Mouse (Mus musculus) testis, postnatal 10 days (tissue): ENCODE measurements around the gene Epha3.

Source experiments
- DNase-seq: peaks from one replicate; pipeline ENCODE4 v3.0.0; 2021; ENCODE audit warnings: low spot score

Gene Epha3

DNA sequence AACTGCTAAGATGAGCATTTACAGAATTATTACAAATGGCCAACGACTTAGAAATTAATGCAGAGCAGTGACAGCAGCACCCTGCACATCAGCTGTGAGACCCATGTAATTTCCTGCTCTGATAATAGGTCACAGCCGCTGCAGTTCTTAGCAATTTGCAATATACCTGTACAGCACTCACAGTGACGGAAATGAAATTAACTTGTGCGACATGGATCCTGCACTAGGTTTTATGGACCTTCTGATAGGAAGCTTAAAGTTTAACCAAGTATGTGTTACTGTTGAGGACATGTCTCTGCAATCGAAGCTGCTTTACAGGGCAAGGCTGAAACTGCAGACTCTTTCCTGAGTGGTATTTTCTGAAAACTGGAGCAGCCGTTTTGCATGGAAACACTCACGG lies 80.4 kb downstream of the Epha3 start:
- no peak for DNase-seq

DNA sequence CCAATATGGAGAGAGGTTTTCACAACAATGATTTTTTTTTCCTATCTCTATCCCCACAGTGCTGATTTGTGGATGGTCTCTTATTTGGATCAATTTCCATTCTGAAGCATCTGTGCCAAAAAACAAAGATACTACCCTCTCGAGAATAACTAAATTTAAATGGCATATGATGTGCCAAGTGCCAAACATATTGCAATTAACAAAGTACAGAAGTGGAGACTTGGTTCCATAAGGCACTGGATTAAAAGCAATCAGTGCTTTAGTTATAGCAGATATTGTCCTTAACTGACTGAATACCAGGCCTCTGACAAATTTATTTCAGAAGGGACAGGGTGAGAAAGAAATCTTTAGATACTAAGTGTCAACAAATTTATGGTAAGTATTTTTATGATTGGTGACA lies 81.9 kb downstream of the Epha3 start:
- DNase-seq: no peak

DNA sequence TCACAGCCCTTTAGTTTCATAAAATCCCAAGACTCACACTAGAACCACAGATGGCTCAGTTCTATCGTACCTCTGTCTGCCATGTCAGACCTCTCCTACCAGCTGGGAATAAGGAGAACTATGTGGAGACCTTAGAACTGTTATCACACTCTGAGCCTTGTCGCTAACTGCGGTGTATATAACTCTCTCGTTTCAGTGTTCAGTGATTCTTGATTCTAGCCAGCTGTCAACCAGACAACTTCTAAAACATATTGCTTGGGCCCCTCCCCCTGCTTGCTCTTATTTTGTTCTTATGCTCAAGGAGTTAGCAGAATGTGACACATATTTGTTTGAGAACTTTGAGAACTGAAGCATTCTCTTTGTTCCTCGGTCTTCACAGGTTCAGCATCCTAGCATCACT lies 83.8 kb downstream of the Epha3 start:
- DNase-seq: no peak

DNA sequence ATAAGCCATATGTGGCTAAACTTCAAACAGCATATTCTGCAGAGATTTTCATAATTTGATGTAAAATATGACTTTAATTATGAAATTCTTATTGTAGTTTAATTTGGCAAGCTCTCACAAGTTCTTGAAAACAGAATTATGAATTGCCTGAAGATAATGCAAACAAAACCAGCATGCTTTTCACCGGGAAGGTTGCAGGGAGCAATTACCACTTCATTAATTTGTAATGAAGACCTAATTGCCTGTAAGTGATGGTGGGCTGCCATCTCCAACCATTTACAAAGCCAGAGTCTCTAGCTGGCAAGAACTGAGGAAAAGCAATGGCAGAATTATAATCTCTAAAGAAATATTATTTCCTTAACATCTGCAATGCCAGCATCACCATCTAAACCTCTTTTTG lies 86.2 kb downstream of the Epha3 start:
- DNase-seq: no peak

DNA sequence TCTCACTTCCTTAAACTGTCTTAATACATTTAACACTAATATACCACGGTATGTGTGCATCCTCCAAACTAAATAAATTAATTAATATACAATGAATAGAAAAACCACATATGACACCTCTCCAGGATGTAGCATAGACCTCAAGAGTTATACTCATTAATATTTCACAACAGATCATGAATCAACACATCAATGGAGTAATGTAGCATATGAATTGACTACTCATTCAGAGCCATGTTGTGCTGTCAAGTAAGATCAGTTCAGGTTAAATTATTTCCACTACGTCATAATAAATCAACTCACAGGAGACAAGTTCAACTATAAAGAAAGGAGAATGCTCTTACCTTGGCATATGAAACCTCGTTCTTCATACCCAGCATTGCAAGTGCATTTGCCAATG lies 91.4 kb downstream of the Epha3 start:
- no peak for DNase-seq

DNA sequence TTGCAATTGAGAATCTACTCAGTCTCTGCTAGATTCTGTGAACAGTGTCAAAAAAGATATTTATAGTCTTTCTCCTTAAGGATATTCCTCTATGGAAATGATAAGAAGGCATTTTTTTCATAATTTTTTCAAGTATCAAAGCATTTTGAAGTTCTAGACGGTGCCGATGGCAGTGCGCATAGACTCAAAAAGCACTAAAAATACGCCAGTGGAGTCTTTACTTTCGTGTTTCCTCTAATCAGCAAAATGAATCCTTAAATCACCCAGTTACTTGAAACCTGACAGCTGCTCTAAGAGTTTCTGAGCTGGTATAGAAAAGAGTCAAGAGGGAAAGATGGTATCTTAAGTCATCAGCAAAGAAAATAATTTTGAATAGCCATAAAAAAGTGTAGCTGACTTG lies 96.4 kb downstream of the Epha3 start:
- no peak for DNase-seq

DNA sequence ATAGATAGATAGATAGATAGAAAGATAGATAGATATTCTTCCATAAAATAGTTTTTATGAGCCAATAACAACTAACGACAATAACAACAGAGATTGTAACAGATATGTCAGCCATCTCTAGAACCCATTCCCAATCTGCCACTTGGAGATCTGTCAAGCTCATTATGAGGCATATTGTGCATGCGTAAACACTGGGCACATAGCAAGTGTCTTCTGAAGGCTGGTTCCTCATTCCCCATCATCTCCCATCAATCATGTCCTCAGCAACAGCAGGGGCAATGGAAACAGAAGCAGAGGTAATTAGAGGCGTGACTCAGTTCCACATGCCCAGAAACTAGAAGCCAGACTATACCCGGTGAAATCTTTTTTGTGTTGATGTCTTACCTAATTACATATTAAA lies 102.8 kb downstream of the Epha3 start:
- DNase-seq: no peak

DNA sequence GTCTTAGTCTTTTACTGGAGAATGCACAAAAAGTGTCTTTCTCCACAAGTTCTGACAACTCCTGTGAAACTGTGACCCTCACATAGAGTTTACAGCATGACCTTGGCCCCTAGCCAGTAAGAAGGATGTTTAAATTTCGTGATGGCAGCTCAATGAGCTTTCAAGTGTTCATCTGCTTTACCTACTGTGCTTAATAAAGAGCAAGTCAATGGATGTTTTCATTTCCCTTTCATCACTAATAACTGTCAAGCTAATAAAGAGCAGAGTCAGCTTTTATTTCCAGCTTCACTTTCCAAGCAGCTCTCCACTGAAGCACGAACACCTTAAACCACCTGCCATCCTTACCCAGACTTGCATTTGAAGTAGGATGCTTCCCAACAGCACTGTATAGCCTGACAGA lies 103.9 kb downstream of the Epha3 start:
- DNase-seq: no peak

DNA sequence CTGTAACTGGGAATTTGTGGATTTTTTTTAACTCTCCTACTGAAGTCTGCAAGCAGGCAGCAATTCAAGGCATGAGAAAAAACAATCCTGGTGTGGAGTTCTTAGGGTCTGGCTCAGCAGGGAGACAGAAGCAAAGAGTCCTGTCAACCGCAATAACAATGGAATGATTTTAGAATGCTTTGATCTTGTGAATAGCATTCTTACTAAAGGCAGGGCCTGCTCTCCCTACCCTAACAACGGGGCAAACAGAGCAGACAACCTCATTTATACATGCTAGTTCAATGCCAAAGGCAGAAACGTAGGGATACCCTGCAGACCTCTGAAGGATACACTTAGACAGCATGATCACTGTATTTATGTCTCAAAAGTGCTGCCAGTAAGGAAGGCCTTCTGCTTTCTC lies 110.9 kb downstream of the Epha3 start:
- DNase-seq: no peak

DNA sequence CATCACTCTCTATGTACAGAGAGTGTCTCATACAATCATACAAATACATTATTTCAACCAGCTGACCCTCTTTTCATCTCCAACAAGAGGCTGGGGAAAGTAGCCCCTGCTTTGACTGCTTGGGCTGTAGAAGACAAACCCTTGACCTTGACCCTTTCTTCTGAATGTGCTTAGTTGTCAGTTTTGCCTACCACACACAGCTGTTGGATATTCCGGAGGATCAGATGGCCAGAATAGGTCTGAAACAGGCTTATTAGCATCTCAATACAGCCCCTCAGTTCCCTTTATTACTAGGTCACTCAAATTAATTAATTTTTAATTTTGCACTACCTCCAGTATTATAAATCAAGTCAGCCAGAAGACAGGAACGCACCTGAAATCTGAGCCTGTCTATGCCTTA lies 116.2 kb downstream of the Epha3 start:
- no peak for DNase-seq

DNA sequence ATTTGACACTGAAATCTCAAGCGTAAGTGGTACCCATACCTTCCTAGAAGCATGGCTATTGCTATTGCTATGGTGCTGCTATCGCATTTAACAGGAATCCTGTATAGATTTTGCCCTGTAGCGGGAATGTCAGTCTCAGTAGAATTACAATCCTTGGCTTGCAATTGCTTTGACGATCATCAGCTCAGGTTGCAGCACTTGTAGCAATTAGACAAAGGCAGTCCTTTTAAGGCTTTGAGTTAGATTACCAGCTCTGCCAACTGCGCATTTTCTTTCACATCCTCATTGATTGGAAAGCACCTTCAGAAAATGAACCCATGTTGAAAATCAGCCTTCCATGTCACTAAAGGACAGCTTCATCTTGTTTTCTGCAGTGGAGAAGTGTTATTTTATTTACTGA lies 118.5 kb downstream of the Epha3 start:
- no peak for DNase-seq

DNA sequence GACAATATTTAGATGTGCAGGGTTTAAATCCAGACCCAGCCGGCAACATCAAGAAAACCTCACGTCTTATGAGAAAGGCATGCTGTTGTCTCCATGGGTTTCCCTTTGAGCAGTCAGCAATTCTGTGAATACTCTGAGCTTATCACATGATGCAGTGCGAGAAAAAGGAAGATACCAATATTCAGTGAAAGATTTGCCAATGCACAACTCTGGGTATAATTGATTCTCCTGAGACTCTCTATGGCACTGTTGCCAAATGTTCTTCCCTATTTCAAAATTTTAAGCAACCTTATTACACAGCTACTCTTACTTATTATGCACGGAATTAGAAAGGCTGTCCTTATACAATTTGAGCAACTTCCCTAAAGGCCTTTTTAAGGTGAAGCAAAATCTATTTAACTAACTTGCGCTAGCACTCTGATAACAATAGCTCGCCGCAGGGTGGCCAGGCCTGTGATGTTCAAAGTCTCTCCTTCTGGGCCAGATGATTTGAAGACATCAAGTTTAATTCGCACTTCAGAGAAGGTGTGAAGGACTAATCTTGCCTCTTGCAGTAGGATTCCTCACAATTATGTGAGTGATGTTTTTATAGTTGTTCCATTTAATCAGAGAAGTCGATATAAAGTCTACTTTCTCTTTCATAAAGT lies 120.6 kb downstream of the Epha3 start:
- DNase-seq: no peak

DNA sequence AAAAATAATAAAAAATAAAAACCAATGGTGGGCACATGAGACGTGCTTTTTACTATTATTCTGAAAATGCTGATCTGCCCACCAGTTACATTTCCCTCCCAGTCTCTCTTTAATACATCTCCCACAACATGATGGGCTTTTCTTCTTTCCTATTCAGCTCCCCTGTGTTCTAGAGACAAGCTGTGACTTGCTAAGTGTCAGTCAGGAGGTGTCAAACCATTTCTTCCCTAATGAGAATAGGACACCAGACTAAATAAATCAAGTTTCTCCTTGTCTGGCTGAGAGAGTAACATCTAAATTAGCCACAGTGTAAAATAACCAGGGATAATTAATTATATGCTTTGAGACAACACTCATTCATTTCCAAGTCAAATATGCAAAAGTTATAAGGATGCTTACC lies 144.7 kb downstream of the Epha3 start:
- no peak for DNase-seq

DNA sequence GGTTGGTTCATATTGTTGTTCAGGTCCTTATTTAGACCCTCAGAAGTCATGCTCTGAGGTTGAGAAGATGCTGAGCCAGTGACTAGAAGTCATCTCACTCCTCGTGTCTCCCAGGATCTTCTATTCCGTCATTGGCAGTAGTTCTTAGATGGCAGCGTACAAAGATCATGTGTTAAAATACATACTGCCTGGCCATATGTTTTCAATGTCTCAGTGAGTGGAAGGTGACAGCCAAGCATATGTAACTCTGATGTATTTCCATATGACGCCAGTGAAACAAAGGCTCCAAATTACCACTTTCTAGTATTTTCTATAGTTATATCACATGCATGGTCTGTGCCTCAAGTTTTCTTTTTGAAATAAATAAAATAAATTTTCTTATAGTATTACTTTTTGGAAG lies 146.7 kb downstream of the Epha3 start:
- no peak for DNase-seq

DNA sequence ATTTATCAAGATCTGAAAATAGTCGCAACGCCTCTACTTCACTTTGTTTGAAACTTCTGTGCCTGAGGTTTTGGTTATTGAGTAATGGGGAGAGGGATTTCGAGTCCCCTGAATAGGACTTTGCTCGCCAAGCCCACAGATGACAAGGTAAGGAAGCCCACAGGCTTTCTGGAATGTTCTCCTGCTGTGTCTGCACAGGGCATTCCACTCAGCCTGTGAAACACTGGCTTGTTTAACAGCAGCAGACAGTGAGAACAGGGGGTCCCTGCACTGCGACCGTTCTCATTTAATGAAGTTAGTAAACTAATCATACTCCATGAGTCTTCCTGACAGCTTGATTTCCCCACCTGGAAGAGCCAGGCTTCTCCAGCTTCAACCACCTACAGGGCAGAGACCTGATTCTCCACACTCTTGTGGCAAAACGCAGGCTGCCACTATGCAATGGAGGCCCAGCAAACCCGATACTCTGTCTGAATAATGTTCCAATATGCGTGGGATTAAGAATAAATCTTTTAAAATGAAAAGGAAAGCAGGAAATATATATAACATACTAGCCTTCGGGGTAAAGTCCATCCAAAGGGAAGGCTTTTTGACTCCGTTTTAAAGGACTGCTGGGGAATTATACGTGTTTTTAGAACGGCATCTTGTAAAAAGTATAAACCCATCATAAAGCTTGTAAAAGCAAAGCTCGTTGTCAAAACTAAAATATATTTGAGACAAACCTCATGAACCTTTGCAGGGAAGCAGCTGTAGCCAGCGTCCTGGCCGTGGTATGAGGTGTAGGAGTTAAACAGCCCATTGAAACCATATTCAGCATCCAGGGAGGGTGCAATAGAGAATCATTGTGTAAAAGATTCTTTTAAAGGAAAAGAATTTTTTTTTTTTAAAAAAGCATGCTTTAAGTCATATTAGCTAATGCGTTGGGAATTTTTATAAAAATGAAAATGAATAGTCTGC lies 156.8 kb downstream of the Epha3 start:
- no peak for DNase-seq

DNA sequence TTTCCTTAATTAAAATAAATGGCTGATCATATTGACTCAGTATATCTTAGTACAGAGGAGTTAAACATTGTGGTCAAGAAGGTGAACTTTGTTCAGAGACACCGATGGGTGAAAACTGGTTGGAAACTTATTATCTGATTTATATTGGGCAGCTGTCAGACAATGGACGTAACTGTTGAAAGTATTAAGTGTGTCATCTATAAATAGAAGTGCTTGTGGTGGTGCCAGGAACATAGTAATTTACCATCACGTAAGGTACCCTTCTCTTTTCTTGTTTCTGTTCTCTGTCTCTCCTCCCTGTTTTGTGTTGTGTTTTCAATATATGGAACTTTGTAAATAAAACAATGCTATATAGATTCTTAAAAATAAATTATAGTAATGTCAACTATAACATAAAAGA lies 174.6 kb downstream of the Epha3 start:
- DNase-seq: no peak

DNA sequence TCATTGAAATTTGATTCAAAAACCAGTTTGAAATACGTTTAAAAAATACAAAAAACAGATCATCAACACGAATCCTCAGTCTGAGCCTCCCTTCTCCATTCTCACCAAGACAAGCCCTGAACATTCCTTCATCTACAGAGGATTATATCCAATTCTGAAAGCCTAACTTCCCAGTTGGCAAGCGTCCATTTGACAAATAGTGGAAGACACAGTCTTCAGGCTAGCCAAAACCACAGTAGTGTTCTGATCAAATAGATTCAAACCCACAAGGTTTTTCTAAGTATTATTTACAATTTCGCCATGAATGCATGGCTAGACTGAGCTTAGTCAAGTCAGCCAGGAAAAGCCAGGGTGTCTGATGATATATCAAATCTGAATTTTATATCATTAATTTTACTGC lies 179.8 kb downstream of the Epha3 start:
- no peak for DNase-seq

DNA sequence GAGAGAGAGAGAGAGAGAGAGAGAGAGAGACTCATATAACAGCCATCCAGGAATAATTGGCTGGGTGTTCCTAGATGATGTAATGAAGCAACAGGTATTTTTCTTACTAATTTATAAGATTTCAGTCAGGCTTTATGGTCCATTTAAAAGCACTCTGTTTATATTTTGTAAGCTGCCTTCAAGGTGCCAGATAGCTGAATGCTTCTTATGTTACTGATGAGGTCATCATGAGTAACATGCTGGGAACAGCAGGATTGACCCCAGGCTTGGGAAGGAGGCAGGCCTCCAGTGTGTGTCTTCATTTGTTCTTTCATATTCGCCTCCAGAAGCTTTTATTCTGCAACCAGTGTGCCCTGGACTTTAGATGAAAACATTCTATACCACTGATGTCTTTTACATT lies 189.5 kb downstream of the Epha3 start:
- DNase-seq: no peak

DNA sequence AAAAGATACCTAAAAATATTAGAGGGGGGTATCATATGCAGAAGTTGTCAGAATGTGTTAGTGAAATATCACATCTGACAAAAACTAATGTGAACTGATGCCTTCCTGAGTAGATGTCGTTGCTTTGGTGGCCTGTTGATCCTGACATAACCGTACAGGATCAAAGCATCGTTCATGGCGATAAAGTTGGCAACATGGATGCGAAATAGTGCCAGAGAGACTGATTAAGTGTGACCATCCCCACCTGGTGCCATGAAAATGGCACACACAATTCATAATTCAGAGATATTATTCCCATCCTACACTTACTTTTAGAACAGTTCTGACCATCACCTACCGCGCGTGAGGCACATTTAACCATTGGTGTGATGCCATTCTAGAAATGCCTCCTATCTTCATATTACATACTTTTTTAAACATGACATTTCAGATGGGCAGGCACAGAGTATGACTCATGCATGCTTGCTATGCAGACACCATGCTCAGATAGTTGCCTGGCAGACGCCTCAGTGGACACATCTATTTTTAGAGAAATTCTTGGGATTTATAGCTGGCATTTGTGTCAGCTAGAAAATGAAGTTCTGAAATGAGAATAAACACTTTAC lies 190.6 kb downstream of the Epha3 start:
- DNase-seq: no peak

DNA sequence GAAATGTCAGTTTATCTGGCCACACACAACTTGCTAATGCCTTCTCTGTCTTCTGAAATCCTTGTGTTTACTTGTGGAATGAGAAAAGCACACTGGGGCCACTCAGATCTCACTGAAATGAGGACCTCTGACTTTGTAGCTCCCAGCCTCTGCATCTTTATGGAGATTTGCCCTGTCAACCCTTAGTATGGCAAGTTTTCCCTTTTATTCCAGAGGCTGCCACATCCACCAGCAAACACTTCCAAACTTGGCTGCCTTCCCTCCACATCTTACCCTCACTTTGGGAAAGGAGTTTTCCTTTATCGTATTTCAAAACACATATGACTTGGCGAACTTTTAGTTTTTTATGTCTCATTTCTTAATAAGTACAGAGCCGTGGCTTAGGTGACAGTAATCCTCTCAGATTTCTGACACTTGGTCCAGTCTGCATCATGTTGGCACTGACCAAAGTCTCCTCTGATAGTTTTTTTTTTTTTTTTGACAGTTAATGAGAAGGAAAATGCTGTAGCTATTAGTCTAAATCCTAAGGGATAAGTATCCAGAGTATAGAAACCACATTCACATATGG lies 198.0 kb downstream of the Epha3 start:
- no peak for DNase-seq

DNA sequence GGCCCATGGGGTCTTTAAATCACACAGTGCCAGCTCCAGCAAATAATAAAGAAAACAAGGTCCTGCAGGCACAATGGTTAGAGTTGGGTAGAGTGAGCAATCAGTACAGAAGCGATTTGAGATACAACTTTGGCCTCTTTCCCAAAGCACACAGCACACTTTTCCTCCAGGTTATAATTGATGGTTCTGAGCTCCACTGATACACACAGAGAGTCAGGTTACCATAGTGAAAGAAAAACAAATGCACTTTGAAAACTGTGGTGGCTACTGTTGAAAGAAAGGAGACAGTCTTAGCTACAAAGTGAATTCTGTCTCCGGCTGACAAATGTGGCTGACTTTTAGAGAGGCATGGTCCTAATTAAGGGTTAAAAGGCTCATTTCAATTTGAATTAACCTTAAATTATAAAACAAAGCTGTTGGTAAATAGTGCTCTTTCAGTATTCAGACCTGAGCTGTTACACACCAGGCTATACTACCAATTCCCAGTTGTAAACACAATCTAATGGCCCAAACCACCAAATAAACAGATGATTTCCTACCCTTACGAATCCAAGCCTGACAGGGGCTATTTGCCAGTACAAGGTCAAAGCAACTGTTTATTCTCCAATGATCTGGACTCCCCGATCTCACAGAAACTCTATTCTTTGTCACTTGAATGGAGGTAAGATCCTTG lies 205.5 kb downstream of the Epha3 start:
- DNase-seq: no peak

DNA sequence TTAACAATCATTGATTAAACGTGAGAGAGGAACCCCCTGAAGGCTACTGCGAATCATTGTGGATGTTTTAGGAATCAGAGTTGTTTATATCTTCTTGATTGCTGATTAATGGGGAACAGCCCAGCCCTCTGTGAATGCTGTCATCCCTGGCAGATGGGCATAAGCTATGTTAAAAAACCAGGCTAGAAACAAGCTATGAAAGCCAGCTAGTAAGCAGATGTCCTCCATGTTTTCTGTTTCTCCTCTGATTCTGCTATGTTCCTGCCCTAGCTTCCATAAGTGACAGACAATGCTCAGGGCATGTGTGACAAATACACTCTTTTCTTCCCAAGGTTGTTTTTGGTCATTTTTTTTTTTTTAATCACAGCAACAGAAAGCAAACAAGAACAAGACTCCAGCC lies 206.2 kb downstream of the Epha3 start:
- no peak for DNase-seq
